Mouse (Mus musculus) gastrocnemius, adult 2 months (tissue): Measurements from ENCODE around the gene B3galt5. TPM values are rescaled to one million over a fixed set of nuclear protein-coding genes. Genes with fewer than 3 reads are reported as not detected.
"Not testable (repeated sequence)": the region's sequence is repeated elsewhere in the genome, so short reads cannot be mapped to it uniquely, and the experiment has no call there.

Experiments
- DNase-seq: peaks from one replicate; pipeline ENCODE4 v3.0.0; 2022
- H3K27ac ChIP-seq: fragments of 200-600 bp; 2 replicates; pipeline ENCODE4 v1.8.1; 2022; ENCODE audit warnings: mild to moderate bottlenecking
- H3K4me3 ChIP-seq: fragments of 200-600 bp; 2 replicates; pipeline ENCODE4 v1.8.1; 2022; ENCODE audit warnings: mild to moderate bottlenecking, moderate library complexity
- CTCF ChIP-seq: fragments of 200-600 bp; IDR thresholded peaks from 2 replicates; pipeline ENCODE4 v1.8.1; 2022; ENCODE audit warnings: antibody characterized with exemption, mild to moderate bottlenecking, moderate library complexity
- intact Hi-C: fragments of 180-260 bp; cut with DNase I; formaldehyde crosslinking; loops from one replicate; pipeline ENCODE4 v1.15.1; 2025
- total RNA-seq, 2 experiments: library from RNA; stranded (reverse); gene quantifications; 2 replicates each; pipeline ENCODE4 v1.2.3; 2021

The B3galt5 gene
- total RNA-seq, 2 experiments from 2014 or later = not detected

GRCm38 (mm10) chr16:96326110-96326999 is 90.8 kb downstream of the B3galt5 start:
- intact Hi-C loops = no loop called here
- no peak for DNase-seq
- no peak for TF ChIP-seq CTCF
- H3K27ac ChIP-seq = no peak overlapping the region
- no peak overlapping the region for H3K4me3 ChIP-seq

DNA sequence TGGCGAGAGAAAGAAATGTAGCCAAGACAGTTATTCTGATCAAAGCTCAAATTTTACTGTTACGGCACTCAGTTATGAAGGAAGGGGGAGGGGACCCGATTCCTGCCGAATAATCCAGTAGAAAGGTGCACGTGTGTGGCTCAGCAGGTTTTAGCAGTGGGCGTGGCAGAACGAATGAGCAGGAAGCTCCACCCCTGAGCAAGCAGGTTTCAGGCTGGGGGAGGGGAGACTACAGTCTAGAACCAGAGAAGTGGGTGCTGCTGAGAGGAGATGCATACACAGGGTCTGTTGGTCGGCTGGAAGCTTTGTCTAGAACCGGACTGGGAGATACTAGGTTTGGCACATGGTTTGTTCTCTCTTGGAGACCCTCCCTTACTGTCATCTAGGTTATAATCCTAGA is 91.7 kb downstream of the B3galt5 start:
- DNase-seq, H3K4me3 ChIP-seq, H3K27ac ChIP-seq, intact Hi-C loops: not testable (repeated sequence)

- DNase-seq = no peak
- intact Hi-C loops = no loop called here
- no peak overlapping the region for H3K4me3 ChIP-seq
These were observed 104.0 kb downstream of the B3galt5 start for GRCm38 (mm10) chr16:96339570-96339969.

DNA sequence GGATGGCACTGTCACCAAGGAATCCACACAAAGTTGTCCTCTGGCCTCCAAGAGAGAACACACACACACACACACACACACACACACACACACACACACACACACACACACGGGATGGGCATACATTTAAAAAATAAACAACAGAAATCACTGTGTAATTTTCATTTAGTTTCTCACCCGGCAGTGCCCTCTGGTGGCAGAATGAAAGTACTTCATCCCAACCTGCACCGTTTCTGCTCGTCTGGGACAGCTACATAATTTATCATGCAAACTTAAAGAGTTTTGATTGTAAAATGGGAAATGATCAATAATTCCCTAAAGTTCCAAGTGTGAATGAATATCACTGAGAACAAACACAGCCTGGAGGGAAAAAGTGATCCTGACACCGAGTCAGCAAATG is 105.7 kb downstream of the B3galt5 start:
- DNase-seq = peak; percentile 38
- TF ChIP-seq CTCF = peak; percentile 69
- intact Hi-C loops = loop anchor here (1.0 to 10.0 kb wide), 2 partner anchors 111 to 296 kb away; no protein-coding TSS in a partner anchor
- Histone ChIP-seq H3K4me3 (no peak overlapping the region), H3K27ac (no peak overlapping the region)

More at GRCm38 (mm10) chr16:96339570-96339969, 104.0 kb downstream of the B3galt5 start:
- TF ChIP-seq CTCF = no peak
- H3K27ac ChIP-seq = no peak overlapping the region

- no peak overlapping the region for H3K27ac ChIP-seq
- TF ChIP-seq CTCF = no peak
- no peak for DNase-seq
- intact Hi-C loops = loop anchor here (1.0 to 10.0 kb wide), 2 partner anchors 112 to 297 kb away; no protein-coding TSS in a partner anchor
- H3K4me3 ChIP-seq = no peak overlapping the region
These were observed 106.3 kb downstream of the B3galt5 start for GRCm38 (mm10) chr16:96341945-96342344.

- H3K27ac ChIP-seq = no peak overlapping the region
- intact Hi-C loops = loop anchor here (2.0 to 10.0 kb wide), 2 partner anchors 180 to 300 kb away; no protein-coding TSS in a partner anchor
- H3K4me3 ChIP-seq = no peak overlapping the region
- DNase-seq = peak; percentile 83
- peak; percentile 94 for TF ChIP-seq CTCF
These were observed 109.5 kb downstream of the B3galt5 start for GRCm38 (mm10) chr16:96345117-96345516.

GRCm38 (mm10) chr16:96348070-96348469 is 112.5 kb downstream of the B3galt5 start:
- Histone ChIP-seq H3K27ac (no peak overlapping the region), H3K4me3 (no peak overlapping the region)
- intact Hi-C loops = loop anchor here (10.0 kb wide), 1 partner anchor 303 kb away; no protein-coding TSS in a partner anchor
- DNase-seq = no peak
- no peak for TF ChIP-seq CTCF

DNA sequence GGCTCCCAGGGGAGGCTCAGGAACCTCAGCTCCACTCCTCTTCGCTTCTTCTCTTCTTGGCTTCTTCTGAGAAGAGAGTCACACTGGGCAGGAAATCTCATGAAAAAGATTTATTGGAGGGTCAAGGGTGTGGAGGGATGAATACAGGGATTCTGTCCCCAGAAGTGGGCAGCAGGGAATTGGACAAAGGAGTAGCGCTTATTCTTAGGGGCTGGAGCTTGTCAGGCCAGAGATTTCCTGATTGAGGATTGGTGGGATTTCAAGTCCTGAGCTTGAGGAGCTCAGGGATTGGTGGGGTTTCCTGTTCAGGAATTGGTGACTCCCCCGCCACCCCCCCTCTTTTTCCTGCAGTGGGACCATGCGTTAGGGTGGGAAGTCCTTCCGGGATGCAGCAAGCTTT is 113.2 kb downstream of the B3galt5 start:
- no peak for TF ChIP-seq CTCF
- intact Hi-C loops = loop anchor here (10.0 kb wide), 1 partner anchor 304 kb away; no protein-coding TSS in a partner anchor
- no peak overlapping the region for H3K27ac ChIP-seq
- H3K4me3 ChIP-seq = no peak overlapping the region
- DNase-seq = no peak

- no peak for TF ChIP-seq CTCF
- no peak overlapping the region for H3K4me3 ChIP-seq
- no peak for DNase-seq
- intact Hi-C loops = no loop called here
- H3K27ac ChIP-seq = no peak overlapping the region
These were observed 115.9 kb downstream of the B3galt5 start for GRCm38 (mm10) chr16:96351520-96351919.

DNA sequence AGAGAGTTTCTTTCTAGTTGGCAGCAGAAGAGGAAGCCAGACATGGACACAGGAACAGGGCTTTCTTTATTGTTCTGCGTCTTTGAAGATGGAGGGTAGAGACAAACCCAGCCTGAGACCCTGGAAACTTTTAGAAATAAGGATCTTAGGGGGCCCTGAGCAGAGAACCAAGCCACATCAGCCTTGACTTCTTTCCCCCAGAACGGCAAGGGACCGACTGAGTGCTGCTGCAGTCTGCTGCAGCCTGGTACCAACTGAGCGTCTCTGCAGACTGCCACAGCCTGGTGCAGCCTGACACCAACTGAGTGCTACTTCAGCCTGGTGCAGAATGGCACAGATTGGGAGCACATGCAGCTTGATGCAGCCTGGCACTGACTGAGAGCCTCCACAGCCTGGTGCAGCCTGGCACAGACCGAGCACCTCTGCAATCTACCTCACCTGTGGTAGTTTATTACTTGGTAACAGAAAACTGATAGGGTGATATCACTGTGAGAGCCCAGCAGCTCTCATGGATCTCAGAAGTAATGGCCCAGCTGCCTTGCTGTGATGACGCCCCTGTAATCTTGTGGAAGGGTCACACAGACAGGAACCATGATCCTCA is 117.8 kb downstream of the B3galt5 start:
- Histone ChIP-seq H3K27ac (no peak overlapping the region), H3K4me3 (no peak overlapping the region)
- no peak for DNase-seq
- intact Hi-C loops = no loop called here
- no peak for TF ChIP-seq CTCF

DNA sequence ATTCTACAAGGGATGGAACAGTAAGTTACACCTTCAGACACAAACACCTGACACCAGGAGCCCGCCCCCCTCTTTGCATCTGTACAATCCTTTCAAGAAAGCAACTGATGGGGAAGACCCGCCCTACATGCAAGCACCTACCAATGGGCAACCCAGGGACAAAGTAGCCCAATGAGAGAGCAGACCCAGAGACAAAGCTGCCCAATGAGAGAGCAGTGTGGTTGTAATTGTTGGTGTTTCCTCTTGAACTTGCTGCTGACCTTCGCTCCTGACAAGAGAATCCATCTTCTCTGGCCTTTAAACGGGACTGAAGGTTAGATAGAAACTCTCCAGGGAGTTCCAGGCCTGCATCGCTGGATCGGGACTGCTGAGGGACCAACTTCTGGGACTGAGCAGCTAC is 118.4 kb downstream of the B3galt5 start:
- DNase-seq = no peak
- intact Hi-C loops = no loop called here
- TF ChIP-seq CTCF = no peak
- H3K27ac ChIP-seq = no peak overlapping the region
- H3K4me3 ChIP-seq = no peak overlapping the region

- Histone ChIP-seq H3K27ac (no peak overlapping the region), H3K4me3 (peak overlapping the region; percentile 49)
- peak; percentile 56 for TF ChIP-seq CTCF
- intact Hi-C loops = loop anchor here (5.0 kb wide), 1 partner anchor 314 kb away; no protein-coding TSS in a partner anchor
- DNase-seq = peak; percentile 71
These were observed 122.3 kb downstream of the B3galt5 start for GRCm38 (mm10) chr16:96357903-96358302.
